Mouse (Mus musculus) macrophage (primary cell): ENCODE results near the gene Gpr37l1. TPM values are rescaled to one million over a fixed set of nuclear protein-coding genes. Genes with fewer than 3 reads are reported as not detected.
A peak's percentile ranks its signal among the peaks of the same experiment; 100 is the strongest.
"Not testable (repeated sequence)": the region's sequence is repeated elsewhere in the genome, so short reads cannot be mapped to it uniquely, and the experiment has no call there.

Experiments used
- H3K27ac ChIP-seq: fragments of 350-480 bp; formaldehyde crosslinking; 2 replicates; pipeline ENCODE4 v1.9.0; 2021
- H3K36me3 ChIP-seq: fragments of 350-480 bp; formaldehyde crosslinking; 2 replicates; pipeline ENCODE4 v1.9.0; 2021; ENCODE audit errors: inconsistent target
- H3K4me3 ChIP-seq: fragments of 350-480 bp; formaldehyde crosslinking; 2 replicates; pipeline ENCODE4 v1.9.0; 2021; ENCODE audit errors: inconsistent target
- H3K79me2 ChIP-seq: fragments of 350-480 bp; formaldehyde crosslinking; 2 replicates; pipeline ENCODE4 v1.9.0; 2021; ENCODE audit errors: inconsistent target
- WGBS: methylation state at CpG from one replicate; pipeline ENCODE4 v1.1.7; 2026; ENCODE audit warnings: inconsistent platforms; ENCODE audit not compliant: missing documents; 5-methylcytosine and 5-hydroxymethylcytosine counted together
- polyA plus RNA-seq: library from polyadenylated mRNA; stranded (reverse); fragments of 250-400 nt; gene quantifications from 3 replicates; pipeline ENCODE4 v1.2.4, GENCODE M21; 2018; ENCODE audit warnings: inconsistent platforms

The Gpr37l1 gene
- polyA plus RNA-seq, 1 experiment from 2014 or later = not detected

DNA sequence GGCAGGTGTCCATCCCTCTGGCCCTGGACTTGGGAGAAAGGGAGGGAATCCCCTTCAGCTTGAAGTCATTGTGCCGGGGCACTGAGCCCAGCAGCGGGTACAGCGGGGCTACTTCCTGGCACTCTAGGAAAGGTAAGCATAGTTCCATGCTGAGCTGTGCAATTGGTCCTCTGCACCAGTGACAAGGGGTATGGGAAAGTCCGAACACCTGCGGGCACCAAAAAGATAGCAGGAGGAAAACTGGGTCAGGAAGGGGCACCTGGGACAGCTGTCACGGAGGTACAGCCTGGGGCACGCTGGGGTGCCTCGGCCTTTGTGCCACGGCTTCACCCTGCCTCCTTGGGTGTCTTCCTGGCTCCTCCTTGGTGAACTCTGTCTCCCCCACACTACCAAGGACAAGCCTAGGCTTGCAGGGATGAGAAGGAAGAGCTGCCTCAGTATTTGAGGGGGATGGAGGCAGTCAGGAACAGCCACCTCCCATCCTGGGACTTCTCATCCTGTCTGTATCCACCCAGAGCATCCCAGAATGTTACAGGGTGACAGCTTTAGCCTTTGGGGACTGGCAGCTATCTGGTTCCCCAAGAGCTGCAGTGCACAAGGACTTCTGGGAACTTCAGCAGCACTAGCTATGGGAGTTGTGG, 37.8 kb downstream of the Gpr37l1 start:
- no peaks in the 10 kb centered on the region for H3K36me3 ChIP-seq
- WGBS = 83% methylated on average over 9 of the region's 9 CpGs
- peaks cover 22% of the 10 kb centered on the region for H3K79me2 ChIP-seq
- no peak overlapping the region for H3K4me3 ChIP-seq
- peak overlapping the region; percentile 33 for H3K27ac ChIP-seq

DNA sequence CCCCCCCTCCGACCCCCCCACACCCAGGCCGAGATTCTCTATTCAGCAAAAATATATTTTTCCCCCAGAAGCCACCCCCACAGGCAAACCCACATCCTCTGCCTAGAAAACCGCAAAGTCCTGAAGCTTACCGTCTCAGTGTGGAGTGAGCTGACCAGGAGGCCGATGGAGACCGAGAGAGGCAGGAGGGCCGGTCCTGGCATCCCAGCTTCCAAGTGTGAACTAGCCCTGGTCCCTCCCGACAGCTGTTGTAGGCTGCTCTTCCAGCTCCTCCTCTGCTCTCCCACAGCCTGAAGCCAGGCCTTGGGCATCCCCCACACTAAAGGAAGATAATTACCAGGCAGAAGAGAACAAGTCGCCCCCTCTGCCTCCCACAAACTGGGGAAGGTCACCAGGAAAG, 38.5 kb downstream of the Gpr37l1 start:
- no peak overlapping the region for H3K4me3 ChIP-seq
- H3K36me3 ChIP-seq = no peaks in the 10 kb centered on the region
- H3K79me2 ChIP-seq = peaks cover 15% of the 10 kb centered on the region
- 28% methylated on average over 9 of the region's 9 CpGs for WGBS
- H3K27ac ChIP-seq = no peak overlapping the region

DNA sequence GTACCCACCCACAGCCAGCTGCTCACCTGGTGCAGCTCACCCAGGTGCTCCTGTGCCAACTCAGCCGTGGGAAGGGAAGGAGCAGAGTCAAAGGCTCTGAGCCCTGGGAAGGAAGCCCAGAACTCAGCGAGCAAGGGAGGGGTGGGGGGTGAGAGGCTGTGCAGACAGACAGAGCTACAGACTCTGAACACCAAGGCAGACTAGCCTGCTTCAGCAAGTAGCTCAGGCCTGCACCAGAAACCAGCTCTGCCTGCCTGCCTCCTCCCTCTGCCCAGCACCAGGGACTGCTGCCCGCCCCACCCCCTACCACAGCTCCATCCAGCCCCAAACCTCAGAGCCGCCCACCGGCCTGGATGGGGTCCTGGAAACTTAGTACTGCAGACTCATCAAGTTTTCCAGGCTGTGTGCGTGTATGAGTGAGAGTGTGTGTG, 39.5 kb downstream of the Gpr37l1 start:
- H3K27ac ChIP-seq = no peak overlapping the region
- H3K36me3 ChIP-seq = no peaks in the 10 kb centered on the region
- 46% methylated on average over 3 of the region's 6 CpGs for WGBS
- H3K4me3 ChIP-seq = no peak overlapping the region
- H3K79me2 ChIP-seq = peaks cover 5% of the 10 kb centered on the region

DNA sequence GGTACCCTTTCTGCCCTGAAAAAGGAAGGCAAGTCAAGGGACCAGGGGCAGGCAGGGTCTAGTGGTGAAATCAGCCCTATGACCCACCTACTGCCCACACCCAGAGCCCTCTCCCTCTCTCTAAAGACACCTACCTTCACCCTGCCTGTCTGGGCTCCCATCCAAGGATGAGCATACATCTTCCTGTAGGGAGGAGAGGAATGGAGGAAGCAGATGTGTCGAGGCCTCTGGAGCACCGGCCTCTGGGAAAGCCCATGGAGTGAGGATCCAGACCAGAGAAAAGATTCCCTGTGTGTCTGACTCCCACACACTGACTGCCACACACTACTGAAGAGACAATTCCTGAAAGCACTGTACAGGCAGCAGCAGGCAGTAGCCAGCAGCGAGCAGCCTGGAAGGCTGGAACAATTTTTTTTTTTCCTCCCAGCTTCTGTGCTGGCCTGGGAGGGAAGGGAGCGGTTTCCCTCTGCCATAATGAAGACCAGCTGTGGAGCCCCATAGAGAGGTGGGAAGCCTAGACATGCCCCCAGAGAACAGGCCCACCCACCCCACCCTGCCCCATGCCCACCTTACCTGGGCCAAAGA, 40.9 kb downstream of the Gpr37l1 start:
- Histone ChIP-seq H3K27ac (no peak overlapping the region), H3K79me2 (no peaks in the 10 kb centered on the region), H3K4me3 (no peak overlapping the region), H3K36me3 (no peaks in the 10 kb centered on the region)
- WGBS = 97% methylated on average over 4 of the region's 4 CpGs

DNA sequence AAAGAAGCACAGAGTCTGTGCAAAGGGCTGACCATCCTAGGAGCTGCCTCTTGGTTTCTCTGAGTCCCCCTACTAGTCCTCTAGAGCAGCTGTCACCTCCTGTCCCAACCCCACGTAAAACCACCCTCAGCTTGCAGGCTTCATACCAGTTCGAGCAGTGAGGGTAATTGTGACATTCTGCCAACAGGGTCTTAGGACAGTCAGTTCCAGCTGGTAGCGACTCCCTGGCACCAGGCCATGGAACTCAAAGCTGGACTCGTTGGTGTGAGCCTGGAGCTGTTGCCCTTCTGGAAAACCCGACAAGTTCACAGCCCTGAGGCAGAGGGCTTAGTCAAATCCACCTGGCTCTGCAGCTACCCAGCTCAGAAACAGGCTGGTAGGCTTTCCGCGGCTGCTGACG, 41.5 kb downstream of the Gpr37l1 start:
- no peak overlapping the region for H3K27ac ChIP-seq
- 81% methylated on average over 8 of the region's 8 CpGs for WGBS

DNA sequence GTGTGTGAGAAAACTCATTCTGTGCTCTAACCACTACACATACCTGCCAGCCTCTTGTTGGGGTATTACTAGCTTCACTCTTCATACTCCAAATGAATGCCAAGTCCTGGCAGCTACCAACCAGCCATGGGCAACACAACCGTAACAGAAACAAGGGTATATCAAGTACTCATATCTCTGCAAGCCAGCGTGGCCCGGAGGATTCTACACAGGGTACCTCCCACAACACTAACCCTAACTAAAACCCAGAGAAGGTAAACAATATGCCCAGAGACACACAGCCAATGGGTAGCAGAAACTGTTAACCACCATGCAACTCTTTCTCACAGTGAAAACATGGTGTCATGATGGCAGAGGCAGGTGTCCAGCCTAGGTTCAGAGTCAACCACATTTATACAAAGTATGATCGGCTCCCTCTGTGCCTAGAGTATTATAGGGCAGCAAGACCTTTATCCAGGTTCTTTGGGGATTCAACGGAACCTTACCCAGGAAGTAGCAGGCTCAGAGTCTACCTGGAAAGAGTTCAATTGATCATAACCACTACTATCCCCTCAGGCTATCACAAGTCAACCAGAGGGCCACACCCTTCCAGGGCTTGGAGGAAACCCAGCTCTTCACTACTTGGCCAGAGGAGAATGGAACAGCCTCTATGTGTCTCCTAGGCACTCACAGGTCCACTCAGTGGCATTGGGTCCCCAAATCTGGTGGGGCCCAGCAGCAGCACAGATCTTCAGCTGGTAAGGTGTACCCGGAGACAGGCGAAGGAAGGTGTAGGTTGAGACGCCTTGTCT, 42.7 kb downstream of the Gpr37l1 start:
- H3K36me3 ChIP-seq = no peaks in the 10 kb centered on the region

More for the DNA sequence above, 41.5 kb downstream of the Gpr37l1 start:
- no peaks in the 10 kb centered on the region for H3K36me3 ChIP-seq
- no peak overlapping the region for H3K4me3 ChIP-seq
- H3K79me2 ChIP-seq = no peaks in the 10 kb centered on the region

DNA sequence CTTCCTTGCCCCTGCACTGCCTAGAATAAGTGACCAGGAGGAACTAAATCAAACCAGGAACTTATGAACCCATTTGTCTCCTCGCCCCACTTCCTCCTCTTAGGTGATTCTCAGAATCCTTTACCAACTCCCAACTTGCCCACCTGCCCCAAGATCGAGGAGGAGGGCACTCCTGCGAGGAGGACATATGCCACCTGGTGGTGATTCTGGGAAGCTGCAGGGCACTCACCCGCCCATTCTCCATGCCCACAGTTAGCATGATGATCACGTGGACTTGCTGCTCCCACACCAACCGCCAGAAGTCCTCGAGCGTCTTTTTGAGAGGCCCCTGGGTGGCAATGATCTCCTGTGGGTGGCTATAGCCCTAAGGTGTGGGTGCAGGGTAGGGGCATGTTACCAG, 54.8 kb downstream of the Gpr37l1 start:
- no peaks in the 10 kb centered on the region for H3K36me3 ChIP-seq
- H3K79me2 ChIP-seq = no peaks in the 10 kb centered on the region
- no peak overlapping the region for H3K27ac ChIP-seq
- 4% methylated on average over 8 of the region's 8 CpGs for WGBS
- H3K4me3 ChIP-seq = no peak overlapping the region

More for the DNA sequence above, 42.7 kb downstream of the Gpr37l1 start:
- H3K4me3 ChIP-seq = no peak overlapping the region
- whole genome bisulfite sequencing = 90% methylated on average over 8 of the region's 8 CpGs
- no peaks in the 10 kb centered on the region for H3K79me2 ChIP-seq
- no peak overlapping the region for H3K27ac ChIP-seq

DNA sequence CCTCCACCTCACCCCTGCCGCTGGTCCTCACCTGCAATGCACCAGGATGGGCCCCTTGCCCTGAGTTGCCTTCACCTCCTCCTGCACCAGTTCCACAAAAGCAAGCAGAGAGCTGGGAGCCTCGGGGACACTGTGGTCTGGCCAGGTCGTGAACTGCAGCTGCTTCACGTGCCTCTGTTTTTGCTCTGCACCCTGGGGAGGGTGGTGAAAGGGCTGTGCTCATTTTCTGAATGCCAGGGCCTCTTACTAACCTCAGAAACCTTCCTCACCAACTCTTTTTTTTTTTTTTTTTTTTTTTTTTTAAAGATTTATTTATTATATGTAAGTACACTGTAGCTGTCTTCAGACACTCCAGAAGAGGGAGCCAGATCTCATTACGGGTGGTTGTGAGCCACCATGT, 56.2 kb downstream of the Gpr37l1 start:
- not testable (repeated sequence) for H3K27ac ChIP-seq, H3K79me2 ChIP-seq, H3K36me3 ChIP-seq, H3K4me3 ChIP-seq
- WGBS = 40% methylated on average over 4 of the region's 5 CpGs

Other genes starting within 250 kb of the Gpr37l1 start
- gene Ppp1r12b, start 211.7 kb downstream of the Gpr37l1 start, polyA plus RNA-seq = 2.2 to 4.0 TPM (median 2.3 TPM) in 3 replicates
- 1.9 to 8.8 TPM (median 2.7 TPM) in 3 replicates for gene Ube2t, start 205.1 kb downstream of the Gpr37l1 start, polyA plus RNA-seq
- not detected in 3 replicates for gene Lgr6, start 62.4 kb downstream of the Gpr37l1 start, polyA plus RNA-seq
- 25.1 to 57.9 TPM (median 26.9 TPM) in 3 replicates for gene Ptpn7, start 35.0 kb downstream of the Gpr37l1 start, polyA plus RNA-seq
- 169 to 332 TPM (median 211 TPM) in 3 replicates for gene Arl8a, start 20.9 kb downstream of the Gpr37l1 start, polyA plus RNA-seq
- gene Elf3, start 90.9 kb upstream of the Gpr37l1 start, polyA plus RNA-seq = not detected in 3 replicates
- gene Rnpep, start 116.4 kb upstream of the Gpr37l1 start, polyA plus RNA-seq = 213 to 249 TPM (median 229 TPM) in 3 replicates
- gene Timm17a, start 146.1 kb upstream of the Gpr37l1 start, polyA plus RNA-seq = 30.4 to 76.6 TPM (median 32.5 TPM) in 3 replicates
- not detected in 3 replicates for gene Lmod1, start 157.1 kb upstream of the Gpr37l1 start, polyA plus RNA-seq
- gene Shisa4, start 207.6 kb upstream of the Gpr37l1 start, polyA plus RNA-seq = 0.16 to 1.4 TPM (median 0.23 TPM) in 3 replicates